Mouse (Mus musculus) intestine, postnatal 0 days (tissue): Measurements from ENCODE around the gene Rgs16. TPM values are rescaled to one million over a fixed set of nuclear protein-coding genes. Genes with fewer than 3 reads are reported as not detected.

Experiments
- ATAC-seq: fragments of 200-750 bp; cut with Nextera tagmentation; 2 replicates; pipeline ENCODE4 v1.8.0; 2017; ENCODE audit warnings: mild to moderate bottlenecking, moderate TSS enrichment, moderate library complexity
- H3K27ac ChIP-seq: fragments of 300-500 bp; sonication (generic); 2 replicates; pipeline ENCODE4 v1.5.1; 2014; ENCODE audit warnings: mild to moderate bottlenecking, low read depth, low read length, moderate library complexity
- H3K27me3 ChIP-seq: fragments of 300-500 bp; sonication (generic); replicated peaks from 2 replicates; pipeline ENCODE4 v1.6.1; 2014; ENCODE audit warnings: low read length, mixed read lengths; ENCODE audit not compliant: control insufficient read depth, insufficient read depth
- H3K36me3 ChIP-seq: fragments of 300-500 bp; sonication (generic); 2 replicates; pipeline ENCODE4 v1.6.1; 2014; ENCODE audit warnings: mild to moderate bottlenecking, moderate library complexity; ENCODE audit not compliant: control insufficient read depth, insufficient read depth
- H3K4me1 ChIP-seq: fragments of 300-500 bp; sonication (generic); replicated peaks from 2 replicates; pipeline ENCODE4 v1.6.1; 2014; ENCODE audit warnings: antibody characterized with exemption, low read length, mixed read lengths; ENCODE audit not compliant: control insufficient read depth, insufficient read depth
- H3K4me2 ChIP-seq: fragments of 300-500 bp; sonication (generic); replicated peaks from 2 replicates; pipeline ENCODE4 v1.6.1; 2014; ENCODE audit warnings: low read depth, mild to moderate bottlenecking, moderate library complexity
- H3K4me3 ChIP-seq: fragments of 300-500 bp; sonication (generic); 2 replicates; pipeline ENCODE4 v1.5.1; 2014; ENCODE audit warnings: low read depth, low read length
- H3K9ac ChIP-seq: fragments of 300-500 bp; sonication (generic); 2 replicates; pipeline ENCODE4 v1.6.1; 2014; ENCODE audit warnings: mild to moderate bottlenecking, low read depth, low read length
- H3K9me3 ChIP-seq: fragments of 300-500 bp; sonication (generic); 2 replicates; pipeline ENCODE4 v1.6.1; 2016; ENCODE audit warnings: mixed run types; ENCODE audit not compliant: control insufficient read depth
- CTCF ChIP-seq: sonication (generic); IDR thresholded peaks from 2 replicates; pipeline ENCODE4 v1.5.1; 2016; ENCODE audit warnings: low read depth, mild to moderate bottlenecking, control low read depth, antibody characterized with exemption, moderate library complexity
- WGBS: fragments of 180-500 bp; shearing (Covaris S2); extraction: QIAGEN DNeasy Blood & Tissue Kit; methylation state at CpG from one replicate; pipeline ENCODE4 v1.1.7; 2014; 5-methylcytosine and 5-hydroxymethylcytosine counted together
- polyA plus RNA-seq: library from polyadenylated mRNA; unstranded; fragments of >200 nt; fragmentation: Nextera tagmentation; extraction: Ambion mirVana; gene quantifications from 2 replicates; pipeline ENCODE4 v1.2.1, GENCODE M21; 2015

Gene Rgs16
- polyA plus RNA-seq, 1 experiment from 2014 or later = 2.4 TPM

DNA sequence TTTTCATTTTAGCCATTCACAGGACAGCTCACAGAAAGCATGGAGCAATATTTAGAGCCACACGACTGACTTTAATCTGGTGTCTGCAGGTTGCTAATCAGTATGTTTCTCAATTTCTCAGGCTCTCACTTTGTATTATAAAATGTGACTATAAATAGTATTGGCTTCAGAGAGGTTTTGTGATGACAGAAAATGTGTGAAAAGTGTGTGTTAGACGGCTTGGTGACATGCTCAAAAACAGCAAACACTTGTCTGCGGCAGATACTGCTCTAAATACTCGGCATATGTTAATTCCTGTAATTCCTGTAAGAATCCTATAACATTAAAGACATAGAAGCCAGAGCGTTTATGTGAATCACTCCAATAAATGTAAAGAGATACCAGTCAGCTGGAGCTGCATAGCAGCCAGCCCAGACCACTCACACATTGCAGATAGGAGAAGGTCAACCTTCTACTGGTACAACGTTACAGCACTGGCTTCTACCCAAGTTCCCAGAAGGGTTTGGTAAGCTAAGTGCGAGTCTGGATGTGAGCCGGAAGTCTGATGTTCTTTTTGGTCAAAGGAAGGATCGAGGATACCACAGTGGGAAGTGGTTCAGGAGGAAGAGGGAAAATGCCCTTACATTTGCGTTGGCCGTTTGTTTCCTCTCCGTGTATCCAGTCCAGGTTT lies 7.8 kb downstream of the Rgs16 start:
- Histone ChIP-seq H3K9ac (no peak overlapping the region), H3K27me3 (no peaks in the 10 kb centered on the region), H3K27ac (no peak overlapping the region), H3K4me3 (no peak overlapping the region), H3K36me3 (no peaks in the 10 kb centered on the region), H3K9me3 (no peaks in the 10 kb centered on the region), H3K4me1 (0 out of 2 replicates have a peak, but pooled peaks cover 2% of the 10 kb centered on the region), H3K4me2 (peak overlapping the region; percentile 56)
- no peak for TF ChIP-seq CTCF
- 59% methylated on average over 12 of the region's 12 CpGs for WGBS
- ATAC-seq = no peak

DNA sequence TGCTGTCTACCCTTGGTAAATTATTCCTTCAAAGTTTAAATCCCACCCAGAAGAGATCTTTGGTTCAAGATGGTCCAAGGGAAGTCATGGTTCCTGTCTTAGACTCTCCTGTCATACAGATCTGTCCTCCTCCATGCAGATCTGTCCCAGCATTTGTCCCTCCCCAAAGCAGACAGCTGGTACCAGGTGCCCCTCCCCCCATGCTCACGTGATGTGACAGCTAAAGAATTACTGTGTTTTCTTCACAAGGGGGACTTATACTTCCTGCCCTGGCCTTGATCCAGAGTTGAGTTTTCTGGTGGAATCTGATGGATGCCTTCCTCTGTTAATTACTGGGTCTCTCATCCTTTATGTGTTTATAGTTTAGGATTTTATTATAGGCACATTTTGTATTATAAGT lies 8.4 kb downstream of the Rgs16 start:
- Histone ChIP-seq H3K27me3 (no peaks in the 10 kb centered on the region), H3K27ac (no peak overlapping the region), H3K36me3 (no peaks in the 10 kb centered on the region), H3K4me1 (0 out of 2 replicates have a peak, but pooled peaks cover 2% of the 10 kb centered on the region), H3K4me3 (no peak overlapping the region), H3K9ac (0 out of 2 replicates have a peak overlapping the region, but pooled peaks have one; percentile 11), H3K4me2 (peak overlapping the region; percentile 56), H3K9me3 (no peaks in the 10 kb centered on the region)
- 10% methylated on average over 1 of the region's 1 CpGs for WGBS
- ATAC-seq = no peak
- no peak for TF ChIP-seq CTCF

DNA sequence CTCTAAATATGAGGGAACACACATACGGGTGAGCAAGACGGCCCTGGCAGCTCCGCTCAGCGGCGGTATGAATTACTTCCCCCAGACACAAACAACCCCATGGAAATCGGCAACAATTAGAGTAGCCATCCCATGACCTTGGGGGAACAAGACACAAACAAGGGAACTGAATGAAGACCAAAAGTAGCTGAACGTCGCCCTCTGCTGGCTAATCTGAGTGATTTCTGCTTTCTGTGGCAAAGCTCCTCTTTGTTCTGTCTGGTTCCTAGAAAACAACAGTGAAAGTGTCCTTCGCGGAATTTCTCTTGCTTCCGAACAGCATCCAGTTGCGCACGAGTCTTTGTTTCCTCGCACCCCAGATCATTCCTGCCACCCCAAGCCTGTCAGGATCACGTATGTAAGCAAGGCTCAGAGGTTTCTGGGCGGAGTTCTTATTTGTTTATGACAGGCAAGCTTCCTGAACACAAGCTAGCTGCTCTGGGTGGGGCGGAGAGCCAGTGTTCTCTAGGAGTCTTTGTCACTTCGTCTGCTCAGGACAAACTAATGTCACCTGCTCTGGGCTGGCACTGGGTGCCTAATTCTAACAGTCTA lies 9.2 kb downstream of the Rgs16 start, which contains the start of gene Rnasel:
Gene Rnasel, plus strand, starts transcription at position 216 of the 591 bp plus-strand sequence.
- peak within 1 kb of the TSS; percentile 11; the same call in 1 of the 2 replicates for H3K9ac ChIP-seq
- H3K36me3 ChIP-seq = peaks cover 7% of the 10 kb centered on the region; the same call in 1 of the 2 replicates
- peak within 1 kb of the TSS; percentile 60 for H3K27ac ChIP-seq

DNA sequence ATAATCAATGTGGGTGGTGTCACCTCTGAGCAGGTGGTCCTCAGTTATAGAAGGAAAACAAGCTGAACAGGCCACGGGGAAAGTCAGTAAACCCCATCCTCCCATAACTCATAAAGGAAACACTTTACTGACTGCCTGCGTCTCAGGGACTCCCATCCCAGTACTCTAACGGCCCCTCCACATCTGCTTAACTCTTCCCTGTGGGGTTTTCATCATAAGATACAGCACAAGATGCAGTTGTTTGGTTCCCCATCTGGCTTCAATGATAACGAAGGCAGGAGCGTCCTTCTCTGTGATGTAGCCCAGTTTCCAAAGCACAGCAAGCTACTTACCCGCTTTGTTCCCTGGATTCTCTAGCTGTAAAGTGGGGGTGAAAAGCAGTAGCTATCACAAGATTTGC lies 9.9 kb downstream of the Rgs16 start:
- Histone ChIP-seq H3K4me1 (0 out of 2 replicates have a peak, but pooled peaks cover 6% of the 10 kb centered on the region), H3K27ac (peak overlapping the region; percentile 60), H3K27me3 (no peaks in the 10 kb centered on the region), H3K4me3 (0 out of 2 replicates have a peak overlapping the region, but pooled peaks have one; percentile 30), H3K9me3 (no peaks in the 10 kb centered on the region), H3K9ac (0 out of 2 replicates have a peak overlapping the region, but pooled peaks have one; percentile 2), H3K36me3 (peaks cover 8% of the 10 kb centered on the region; the same call in 1 of the 2 replicates), H3K4me2 (peak overlapping the region; percentile 56)
- WGBS = 58% methylated on average over 6 of the region's 6 CpGs
- ATAC-seq = no peak
- TF ChIP-seq CTCF = no peak

More for the DNA sequence above, 9.2 kb downstream of the Rgs16 start, which contains the start of gene Rnasel:
- ATAC-seq = peak; percentile 69
- Histone ChIP-seq H3K27me3 (no peaks in the 10 kb centered on the region), H3K9me3 (no peaks in the 10 kb centered on the region), H3K4me2 (peak within 1 kb of the TSS; percentile 56), H3K4me3 (peak within 1 kb of the TSS; percentile 30), H3K4me1 (0 out of 2 replicates have a peak, but pooled peaks cover 6% of the 10 kb centered on the region)
- peak; percentile 92 for TF ChIP-seq CTCF
- 2% methylated on average over 18 of the region's 18 CpGs for WGBS

DNA sequence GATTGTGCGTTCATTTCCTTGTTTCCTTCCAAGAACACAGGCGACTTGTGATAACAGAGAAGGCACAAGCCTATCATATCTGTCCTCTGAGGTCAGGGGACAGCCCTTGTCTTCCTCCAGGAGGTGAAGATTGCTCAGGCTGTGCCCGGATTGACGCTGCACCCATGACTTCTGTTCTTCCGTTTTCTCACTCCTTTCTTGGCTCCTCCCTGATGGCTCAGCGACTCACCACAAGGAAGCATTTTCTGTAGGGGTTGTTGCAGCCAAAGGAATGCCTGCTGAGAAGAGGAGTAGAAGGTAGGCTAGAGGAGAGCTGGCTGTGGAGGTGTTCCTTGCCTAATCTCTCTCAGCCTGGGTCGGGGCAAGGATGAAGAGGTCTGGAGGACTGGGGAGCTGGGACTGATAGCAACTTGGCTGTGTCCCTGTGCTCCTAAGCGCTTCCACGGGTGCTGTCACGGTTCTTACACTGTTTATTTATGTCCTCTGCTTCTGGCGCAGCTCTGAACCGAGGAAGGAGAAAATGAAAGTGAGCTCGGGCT lies 11.7 kb downstream of the Rgs16 start:
- 6% methylated on average over 13 of the region's 13 CpGs for WGBS
- 0 out of 2 replicates have a peak, but pooled peaks have one; percentile 22 for TF ChIP-seq CTCF
- peak; percentile 89 for ATAC-seq
- no peaks in the 10 kb centered on the region for H3K9me3 ChIP-seq
- H3K36me3 ChIP-seq = peaks cover 11% of the 10 kb centered on the region; the same call in 1 of the 2 replicates
- H3K4me1 ChIP-seq = 0 out of 2 replicates have a peak, but pooled peaks cover 6% of the 10 kb centered on the region
- H3K27ac ChIP-seq = peak overlapping the region; percentile 98
- peak overlapping the region; percentile 70 for H3K9ac ChIP-seq
- H3K4me3 ChIP-seq = peak overlapping the region; percentile 51
- H3K4me2 ChIP-seq = peak overlapping the region; percentile 75
- no peaks in the 10 kb centered on the region for H3K27me3 ChIP-seq

DNA sequence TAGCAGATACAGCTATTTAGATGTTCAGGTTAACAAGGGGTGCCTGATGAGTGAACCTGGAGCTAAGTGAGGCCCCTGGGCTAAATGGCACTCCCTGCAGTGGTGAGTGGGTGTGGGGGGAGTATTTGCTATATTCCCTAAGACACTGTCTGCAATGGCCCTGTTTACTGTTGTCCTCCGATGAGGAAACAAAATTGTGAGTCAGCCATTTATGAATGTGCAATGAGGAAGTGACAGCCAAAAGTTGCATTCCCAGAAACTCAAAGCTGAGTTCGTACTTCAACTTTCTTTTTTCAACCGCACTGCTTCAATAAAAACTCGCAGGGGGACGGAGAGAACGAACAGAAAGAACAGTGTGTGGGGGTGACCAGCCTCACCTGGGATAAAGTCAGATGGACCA lies 12.4 kb downstream of the Rgs16 start:
- Histone ChIP-seq H3K27me3 (no peaks in the 10 kb centered on the region), H3K9ac (peak overlapping the region; percentile 70), H3K4me1 (0 out of 2 replicates have a peak, but pooled peaks cover 6% of the 10 kb centered on the region), H3K36me3 (peaks cover 11% of the 10 kb centered on the region; the same call in 1 of the 2 replicates), H3K4me2 (peak overlapping the region; percentile 75), H3K4me3 (peak overlapping the region; percentile 51), H3K27ac (peak overlapping the region; percentile 98), H3K9me3 (no peaks in the 10 kb centered on the region)
- no peak; the same call in 1 of the 2 replicates for ATAC-seq
- WGBS = 23% methylated on average over 6 of the region's 6 CpGs
- TF ChIP-seq CTCF = no peak
